Comparison of ENCODE assay signal across 8 mouse cellular contexts in genomic region chr3:96813106-96813505, GRCm38 (mm10). TPM values are rescaled to one million over a fixed set of nuclear protein-coding genes. Genes with fewer than 3 reads are reported as not detected.
DNase-seq lines count a peak whose midpoint lies in the region; ATAC-seq and TF ChIP-seq lines count a peak whose summit lies in the region.

No protein-coding gene starts in this region.

- H3K4me1 ChIP-seq in intestine, embryonic 16.5 days (ENCODE audit: control insufficient read depth, insufficient read depth, low read length), result peaks cover 15% of the 10 kb centered on the region
- peaks cover 12% of the 10 kb centered on the region for H3K4me1 ChIP-seq in limb, embryonic 14.5 days (ENCODE audit: control insufficient read depth, insufficient read depth, low read length)
- H3K4me1 ChIP-seq in midbrain, postnatal 0 days (ENCODE audit: insufficient read depth, low read length), result no peaks in the 10 kb centered on the region

- H3K27me3 ChIP-seq in intestine, embryonic 16.5 days (replicated peaks; ENCODE audit: control insufficient read depth, insufficient read depth, low read length), result no peaks in the 10 kb centered on the region
- H3K27me3 ChIP-seq in limb, embryonic 14.5 days (ENCODE audit: control insufficient read depth, insufficient read depth, low read length), result no peaks in the 10 kb centered on the region
- H3K27me3 ChIP-seq in midbrain, postnatal 0 days (ENCODE audit: insufficient read depth, low read length), result no peaks in the 10 kb centered on the region; the same call in 1 of the 2 replicates

- H3K4me3 ChIP-seq in intestine, embryonic 16.5 days (ENCODE audit: low read length), result no peak overlapping the region; the same call in 1 of the 2 replicates
- H3K4me3 ChIP-seq in limb, embryonic 14.5 days (replicated peaks; ENCODE audit: low read length), result no peak overlapping the region
- no peak overlapping the region for H3K4me3 ChIP-seq in midbrain, postnatal 0 days (ENCODE audit: low read depth, low read length)

- peak; percentile 32 for DNase-seq in ovary, postnatal 36 days (ENCODE audit: low spot score)
- DNase-seq in ovary, postnatal 10 days (ENCODE audit: low spot score), result no peak
- peak; percentile 62 for DNase-seq in adrenal gland, postnatal 10 days
- peak; percentile 15 for DNase-seq in gastrocnemius, postnatal 25 days
- peak; percentile 67 for DNase-seq in limb, embryonic 14.5 days (ENCODE audit: low spot score)
- peak; percentile 47 for DNase-seq in midbrain, postnatal 0 days (ENCODE audit: low spot score)
- no peak for DNase-seq in ovary, adult 18-20 months (ENCODE audit: low spot score)

- no peak overlapping the region for H3K9ac ChIP-seq in intestine, embryonic 16.5 days (ENCODE audit: low read depth, low read length)
- no peak overlapping the region for H3K9ac ChIP-seq in limb, embryonic 14.5 days (ENCODE audit: low read depth, low read length, severe bottlenecking)
- H3K9ac ChIP-seq in midbrain, postnatal 0 days (replicated peaks; ENCODE audit: low read length, poor library complexity, severe bottlenecking), result no peak overlapping the region

- no peaks in the 10 kb centered on the region for H3K9me3 ChIP-seq in intestine, embryonic 16.5 days (ENCODE audit: control insufficient read depth, low read length)
- no peaks in the 10 kb centered on the region for H3K9me3 ChIP-seq in limb, embryonic 14.5 days (ENCODE audit: control insufficient read depth, low read length)
- H3K9me3 ChIP-seq in midbrain, postnatal 0 days (ENCODE audit: low read length), result no peaks in the 10 kb centered on the region

- TF ChIP-seq POLR2A in limb, embryonic 14.5 days (IDR thresholded peaks at IDR 0.05; ENCODE audit: borderline replicate concordance, extremely low read depth, insufficient read depth, insufficient read length), result no peak

- peak overlapping the region; percentile 43 for H3K4me2 ChIP-seq in intestine, embryonic 16.5 days (ENCODE audit: low read depth, low read length)
- peak overlapping the region; percentile 32 for H3K4me2 ChIP-seq in limb, embryonic 14.5 days (replicated peaks; ENCODE audit: low read depth, low read length, severe bottlenecking)
- no peak overlapping the region; the same call in 1 of the 2 replicates for H3K4me2 ChIP-seq in midbrain, postnatal 0 days (ENCODE audit: low read depth, low read length, poor library complexity, severe bottlenecking)

- TF ChIP-seq CTCF in midbrain, postnatal 0 days (IDR thresholded peaks at IDR 0.05), result peak; percentile 48

- H3K27ac ChIP-seq in intestine, embryonic 16.5 days (ENCODE audit: low read length), result no peak overlapping the region
- no peak overlapping the region for H3K27ac ChIP-seq in limb, embryonic 14.5 days (replicated peaks; ENCODE audit: low read depth, low read length)
- no peak overlapping the region for H3K27ac ChIP-seq in midbrain, postnatal 0 days (ENCODE audit: low read depth, low read length)

- peak; percentile 85 for ATAC-seq in intestine, embryonic 16.5 days
- no peak; the same call in 1 of the 2 replicates for ATAC-seq in limb, embryonic 14.5 days (ENCODE audit: low FRiP score, low read depth)
- ATAC-seq in midbrain, postnatal 0 days (ENCODE audit: low FRiP score), result peak; percentile 56; the same call in 1 of the 2 replicates

- WGBS in intestine, embryonic 16.5 days, result 17% methylated on average over 9 of the region's 9 CpGs
- 10% methylated on average over 9 of the region's 9 CpGs for WGBS in limb, embryonic 14.5 days
- 20% methylated on average over 9 of the region's 9 CpGs for WGBS in midbrain, postnatal 0 days

- no peaks in the 10 kb centered on the region for H3K36me3 ChIP-seq in intestine, embryonic 16.5 days (ENCODE audit: control insufficient read depth, insufficient read depth, low read length)
- H3K36me3 ChIP-seq in limb, embryonic 14.5 days (ENCODE audit: control insufficient read depth, insufficient read depth, low read length), result no peaks in the 10 kb centered on the region
- H3K36me3 ChIP-seq in midbrain, postnatal 0 days (ENCODE audit: insufficient read depth, low read length), result no peaks in the 10 kb centered on the region

RNA-seq across cellular contexts. Expression of gene Pdzk1, which starts 16.0 kb away (rescaled TPM):
- 1 to 10 TPM; 4.9 to 9.1 TPM for total RNA-seq in adrenal gland, postnatal 10 days (2021)
- not detected for total RNA-seq in gastrocnemius, postnatal 25 days (2021)
- polyA plus RNA-seq in intestine, embryonic 16.5 days (2015; fragmentation: Nextera tagmentation; extraction: Ambion mirVana), result 45.2 and 67.0 TPM in 2 replicates
- 0.12 and 0.24 TPM in 2 replicates for polyA plus RNA-seq in limb, embryonic 14.5 days (2012; rRNA removed)
- not detected in 2 replicates for polyA plus RNA-seq in limb, embryonic 14.5 days (2014; fragmentation: Nextera tagmentation; extraction: Ambion mirVana)
- 0.27 TPM in 1 of 2 replicates, not detected in the other for total RNA-seq in midbrain, postnatal 0 days (2014; rRNA removed)
- 0.14 TPM in 1 of 2 replicates, not detected in the other for polyA plus RNA-seq in midbrain, postnatal 0 days (2015; fragmentation: Nextera tagmentation; extraction: Ambion mirVana)

RNA-seq across cellular contexts. Expression of gene Cd160, which starts 16.0 kb away (rescaled TPM):
- total RNA-seq in adrenal gland, postnatal 10 days (2021), result under 1 TPM; 0.27 to 0.39 TPM
- total RNA-seq in gastrocnemius, postnatal 25 days (2021), result not detected
- 1.4 and 1.6 TPM in 2 replicates for polyA plus RNA-seq in intestine, embryonic 16.5 days (2015; fragmentation: Nextera tagmentation; extraction: Ambion mirVana)
- polyA plus RNA-seq in limb, embryonic 14.5 days (2012; rRNA removed), result 0.09 TPM in 1 of 2 replicates, not detected in the other
- 0.15 and 0.23 TPM in 2 replicates for polyA plus RNA-seq in limb, embryonic 14.5 days (2014; fragmentation: Nextera tagmentation; extraction: Ambion mirVana)
- total RNA-seq in midbrain, postnatal 0 days (2014; rRNA removed), result not detected in 2 replicates
- 0.06 and 0.21 TPM in 2 replicates for polyA plus RNA-seq in midbrain, postnatal 0 days (2015; fragmentation: Nextera tagmentation; extraction: Ambion mirVana)

Comparison
In these comparisons a context has a peak if more than half of its experiments do, and no peak if none do; other contexts are left out.
1. DNase-seq: peak in ovary, postnatal 36 days (single experiment), adrenal gland, postnatal 10 days (single experiment), gastrocnemius, postnatal 25 days (single experiment), limb, embryonic 14.5 days (single experiment) and midbrain, postnatal 0 days (single experiment); none in ovary, postnatal 10 days (single experiment) and ovary, adult 18-20 months (single experiment).